Mouse (Mus musculus) E14TG2a.4 (cell line): Measurements from ENCODE around the gene Kcng1.

Source experiments
- CTCF ChIP-seq: conservative IDR thresholded peaks from 2 replicates; pipeline ENCODE4 v1.5.1; 2014; ENCODE audit warnings: low read length
- NANOG ChIP-seq: IDR thresholded peaks from 2 replicates; pipeline ENCODE4 v1.6.1; 2014; ENCODE audit warnings: borderline replicate concordance, low read length, mixed read lengths
- POU5F1 ChIP-seq: IDR thresholded peaks from 2 replicates; pipeline ENCODE4 v1.6.1; 2014; ENCODE audit warnings: low read length, borderline replicate concordance

GRCm38 (mm10) chr2:168248167-168248855 is 33.2 kb downstream of the Kcng1 start:
- no peak for TF ChIP-seq CTCF
- no peak for TF ChIP-seq NANOG
- TF ChIP-seq POU5F1, result no peak
